Mouse (Mus musculus) lung, embryonic 16.5 days (tissue): ENCODE measurements around the gene Inhbc. TPM values are rescaled to one million over a fixed set of nuclear protein-coding genes. Genes with fewer than 3 reads are reported as not detected.
"Not testable (repeated sequence)": the region's sequence is repeated elsewhere in the genome, so short reads cannot be mapped to it uniquely, and the experiment has no call there.

Experiments
- ATAC-seq: fragments of 200-750 bp; cut with Nextera tagmentation; 2 replicates; pipeline ENCODE4 v1.8.0; 2017; ENCODE audit warnings: low read depth, mild to moderate bottlenecking, moderate library complexity
- H3K27ac ChIP-seq: fragments of 300-500 bp; sonication (generic); 2 replicates; pipeline ENCODE4 v1.5.1; 2014; ENCODE audit warnings: mild to moderate bottlenecking, control low read depth, low read length
- H3K27me3 ChIP-seq: fragments of 300-500 bp; sonication (generic); 2 replicates; pipeline ENCODE4 v1.6.1; 2014; ENCODE audit warnings: low read depth, low read length, mixed read lengths; ENCODE audit not compliant: control insufficient read depth, insufficient read depth
- H3K36me3 ChIP-seq: fragments of 300-500 bp; sonication (generic); 2 replicates; pipeline ENCODE4 v1.6.1; 2014; ENCODE audit warnings: low read length; ENCODE audit not compliant: control insufficient read depth, insufficient read depth
- H3K4me1 ChIP-seq: fragments of 300-500 bp; sonication (generic); replicated peaks from 2 replicates; pipeline ENCODE4 v1.6.1; 2014; ENCODE audit warnings: low read length, mixed read lengths; ENCODE audit not compliant: control insufficient read depth, insufficient read depth
- H3K4me2 ChIP-seq: fragments of 300-500 bp; sonication (generic); 2 replicates; pipeline ENCODE4 v1.6.1; 2014; ENCODE audit warnings: low read depth, low read length, control low read depth
- H3K4me3 ChIP-seq: fragments of 300-500 bp; sonication (generic); 2 replicates; pipeline ENCODE4 v1.5.1; 2014; ENCODE audit warnings: mild to moderate bottlenecking, low read length, control low read depth
- H3K9ac ChIP-seq: fragments of 300-500 bp; sonication (generic); 2 replicates; pipeline ENCODE4 v1.6.1; 2014; ENCODE audit warnings: low read length, control low read depth
- H3K9me3 ChIP-seq: fragments of 300-500 bp; sonication (generic); 2 replicates; pipeline ENCODE4 v1.6.1; 2016; ENCODE audit warnings: low read length; ENCODE audit not compliant: control insufficient read depth
- WGBS: fragments of 180-500 bp; shearing (Covaris S2); extraction: QIAGEN DNeasy Blood & Tissue Kit; methylation state at CpG from one replicate; pipeline ENCODE4 v1.1.7; 2014; 5-methylcytosine and 5-hydroxymethylcytosine counted together
- polyA plus RNA-seq: library from polyadenylated mRNA; unstranded; fragments of >200 nt; fragmentation: Nextera tagmentation; extraction: Ambion mirVana; gene quantifications from 2 replicates; pipeline ENCODE4 v1.2.1, GENCODE M21; 2015

The Inhbc gene
- polyA plus RNA-seq, 1 experiment from 2014 or later = not detected

DNA sequence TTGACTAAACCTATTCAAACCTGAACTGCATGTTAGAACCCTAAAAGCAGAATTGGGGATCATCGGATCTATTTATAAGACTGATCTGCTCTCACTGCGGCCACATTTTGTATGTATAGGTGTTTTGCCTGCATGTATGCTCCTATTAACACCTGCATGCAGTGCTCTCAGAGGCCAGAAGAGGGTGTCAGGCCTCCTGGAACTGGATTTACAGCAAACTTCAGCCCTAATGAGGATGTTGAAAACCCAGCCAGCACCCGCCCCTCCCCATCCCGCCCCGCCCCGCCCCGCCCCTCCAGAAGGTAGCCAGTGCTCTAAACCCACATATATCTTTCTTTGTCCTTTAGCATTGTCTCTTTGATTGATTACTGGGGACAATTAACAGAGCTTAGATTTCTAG is 45.7 kb downstream of the Inhbc start:
- Histone ChIP-seq H3K9ac (no peak overlapping the region), H3K27ac (no peak overlapping the region), H3K4me2 (no peak overlapping the region), H3K9me3 (peaks cover 4% of the 10 kb centered on the region; the same call in 1 of the 2 replicates), H3K36me3 (no peaks in the 10 kb centered on the region), H3K4me1 (peaks cover 11% of the 10 kb centered on the region), H3K4me3 (no peak overlapping the region), H3K27me3 (peaks cover 45% of the 10 kb centered on the region)
- ATAC-seq = no peak
- WGBS = 6% methylated on average over 7 of the region's 7 CpGs

DNA sequence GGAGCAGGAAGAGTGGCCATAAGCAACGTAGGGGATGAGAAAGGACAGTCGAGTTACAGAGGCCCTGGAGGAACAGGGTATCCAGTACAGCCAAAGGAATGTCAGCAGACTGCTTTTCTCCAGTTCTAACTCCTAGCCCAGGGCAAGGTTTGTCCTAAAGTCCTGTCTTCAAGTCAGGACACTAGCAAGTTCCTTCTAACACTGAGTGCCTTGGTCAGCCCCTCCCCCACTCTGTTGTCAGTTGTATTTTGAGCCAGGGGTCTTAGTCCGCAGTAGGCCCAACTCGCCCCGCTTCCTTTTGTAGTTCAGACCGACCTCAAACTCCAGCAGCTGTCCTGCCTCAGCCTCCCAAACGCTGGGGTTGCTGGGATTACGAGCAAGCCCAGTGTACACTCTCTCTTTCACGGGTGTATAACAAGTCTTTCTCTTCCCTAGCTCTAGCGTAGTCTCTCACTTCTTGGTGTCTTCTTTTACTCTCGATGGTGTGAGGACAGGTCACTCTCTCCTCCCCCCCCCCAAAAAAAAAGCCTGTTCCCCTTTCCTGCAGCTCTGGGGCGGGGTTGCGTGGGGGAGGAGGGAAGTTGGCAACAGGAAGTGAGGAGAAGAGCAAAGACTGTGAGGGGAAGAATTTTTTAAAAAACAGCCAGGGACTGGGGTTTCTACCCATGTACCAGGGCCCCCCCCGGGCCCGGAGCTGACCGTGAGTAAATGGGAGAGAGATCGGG is 46.9 kb downstream of the Inhbc start:
- peaks cover 4% of the 10 kb centered on the region; the same call in 1 of the 2 replicates for H3K9me3 ChIP-seq
- H3K27ac ChIP-seq = no peak overlapping the region
- H3K27me3 ChIP-seq = peaks cover 37% of the 10 kb centered on the region
- no peak overlapping the region for H3K4me3 ChIP-seq
- H3K4me2 ChIP-seq = 0 out of 2 replicates have a peak overlapping the region, but pooled peaks have one; percentile 9
- H3K4me1 ChIP-seq = peaks cover 11% of the 10 kb centered on the region
- H3K9ac ChIP-seq = 0 out of 2 replicates have a peak overlapping the region, but pooled peaks have one; percentile 39
- 65% methylated on average over 17 of the region's 17 CpGs for WGBS
- ATAC-seq = no peak
- H3K36me3 ChIP-seq = no peaks in the 10 kb centered on the region

DNA sequence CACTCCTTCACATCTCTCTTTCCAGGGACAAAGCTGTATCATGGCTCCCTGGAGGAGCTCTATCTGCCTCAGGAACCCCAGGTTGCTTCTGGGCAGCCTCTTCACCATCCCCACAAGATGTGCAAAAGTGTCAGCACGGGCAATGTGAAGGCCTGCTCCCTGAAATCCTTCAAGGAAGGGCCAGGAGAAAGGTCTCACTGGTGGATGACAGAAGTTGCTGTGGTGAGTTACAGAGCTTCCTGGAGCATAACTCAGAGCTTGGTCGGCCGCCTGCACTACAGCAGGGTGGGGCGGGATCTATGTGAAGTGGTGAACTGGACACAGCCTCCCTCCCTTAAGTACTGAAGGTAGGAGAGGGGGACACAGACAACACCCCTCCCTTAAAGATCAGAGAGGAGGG is 47.6 kb downstream of the Inhbc start:
- WGBS = 58% methylated on average over 4 of the region's 4 CpGs
- no peak for ATAC-seq
- no peak overlapping the region for H3K4me3 ChIP-seq
- no peak overlapping the region for H3K4me2 ChIP-seq
- peaks cover 31% of the 10 kb centered on the region for H3K27me3 ChIP-seq
- H3K4me1 ChIP-seq = peaks cover 11% of the 10 kb centered on the region
- no peak overlapping the region for H3K9ac ChIP-seq
- H3K36me3 ChIP-seq = no peaks in the 10 kb centered on the region
- peaks cover 4% of the 10 kb centered on the region; the same call in 1 of the 2 replicates for H3K9me3 ChIP-seq
- H3K27ac ChIP-seq = no peak overlapping the region

- Histone ChIP-seq H3K4me3 (no peak overlapping the region), H3K4me1 (peaks cover 11% of the 10 kb centered on the region), H3K27me3 (peaks cover 26% of the 10 kb centered on the region), H3K27ac (no peak overlapping the region), H3K4me2 (no peak overlapping the region), H3K9ac (no peak overlapping the region), H3K36me3 (no peaks in the 10 kb centered on the region), H3K9me3 (peaks cover 2% of the 10 kb centered on the region; the same call in 1 of the 2 replicates)
- no peak for ATAC-seq
- WGBS = 39% methylated on average over 13 of the region's 13 CpGs
These were observed 48.1 kb downstream of the Inhbc start for GRCm38 (mm10) chr10:127322178-127322577.

GRCm38 (mm10) chr10:127321621-127322020 is 48.6 kb downstream of the Inhbc start, which contains the start of gene Arhgap9:
Gene Arhgap9 (plus strand): TSS chr10:127321964.
- 69% methylated on average over 3 of the region's 3 CpGs for WGBS
- H3K9ac ChIP-seq = no peak within 1 kb of the TSS
- H3K4me3 ChIP-seq = no peak within 1 kb of the TSS
- H3K4me2 ChIP-seq = no peak within 1 kb of the TSS
- H3K27ac ChIP-seq = no peak within 1 kb of the TSS
- H3K9me3 ChIP-seq = no peaks in the 10 kb centered on the region
- ATAC-seq = no peak
- peaks cover 20% of the 10 kb centered on the region for H3K27me3 ChIP-seq
- H3K36me3 ChIP-seq = no peaks in the 10 kb centered on the region
- H3K4me1 ChIP-seq = peaks cover 8% of the 10 kb centered on the region

DNA sequence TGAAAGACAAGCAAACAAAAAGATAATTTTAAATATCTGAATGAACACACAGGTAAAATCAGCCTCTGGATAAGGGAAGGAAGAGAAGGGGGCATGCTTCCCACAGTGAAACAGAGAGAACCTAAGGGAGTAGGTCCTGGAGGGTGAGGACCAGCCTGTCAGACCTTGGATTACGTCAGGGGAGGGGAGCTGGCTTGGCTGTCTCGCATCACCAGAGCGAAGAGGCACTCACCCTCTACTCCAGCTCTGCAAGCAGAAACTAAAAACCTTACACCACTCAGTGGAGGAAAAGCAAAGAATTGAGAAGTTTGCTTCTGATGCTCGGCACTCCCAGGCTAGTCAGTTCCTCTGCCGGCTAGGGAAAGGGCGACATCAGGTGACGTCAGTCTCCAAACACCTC is 50.3 kb downstream of the Inhbc start:
- Histone ChIP-seq H3K4me2 (no peak overlapping the region), H3K9ac (no peak overlapping the region), H3K9me3 (no peaks in the 10 kb centered on the region), H3K27ac (no peak overlapping the region), H3K27me3 (peaks cover 6% of the 10 kb centered on the region; the same call in 1 of the 2 replicates), H3K4me3 (no peak overlapping the region), H3K4me1 (no peaks in the 10 kb centered on the region), H3K36me3 (no peaks in the 10 kb centered on the region)
- WGBS = 54% methylated on average over 7 of the region's 7 CpGs
- no peak for ATAC-seq

DNA sequence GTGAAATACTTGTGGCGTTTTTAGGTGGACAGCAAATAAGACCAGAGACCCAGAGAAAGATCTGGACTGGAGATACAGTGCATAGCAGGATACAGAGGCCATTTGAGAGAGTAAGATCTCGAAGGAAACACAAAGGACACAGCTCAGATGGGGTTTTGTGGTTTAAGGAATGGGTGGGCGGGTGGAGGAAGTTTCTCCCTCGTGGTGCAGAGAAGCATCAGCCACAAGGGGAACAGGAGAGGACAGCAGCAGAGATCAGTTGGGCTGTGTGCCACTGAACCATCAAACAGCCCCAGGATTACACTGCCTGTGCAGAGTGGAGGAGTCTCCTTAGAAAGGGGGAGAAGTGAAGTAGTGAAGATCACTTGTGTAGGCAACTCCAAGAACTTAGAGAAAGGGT is 52.2 kb downstream of the Inhbc start:
- Histone ChIP-seq H3K9ac (no peak overlapping the region), H3K27me3 (no peaks in the 10 kb centered on the region), H3K4me2 (no peak overlapping the region), H3K4me3 (no peak overlapping the region), H3K36me3 (no peaks in the 10 kb centered on the region), H3K27ac (no peak overlapping the region), H3K9me3 (no peaks in the 10 kb centered on the region), H3K4me1 (no peaks in the 10 kb centered on the region)
- no peak for ATAC-seq
- 30% methylated on average over 4 of the region's 4 CpGs for whole genome bisulfite sequencing

DNA sequence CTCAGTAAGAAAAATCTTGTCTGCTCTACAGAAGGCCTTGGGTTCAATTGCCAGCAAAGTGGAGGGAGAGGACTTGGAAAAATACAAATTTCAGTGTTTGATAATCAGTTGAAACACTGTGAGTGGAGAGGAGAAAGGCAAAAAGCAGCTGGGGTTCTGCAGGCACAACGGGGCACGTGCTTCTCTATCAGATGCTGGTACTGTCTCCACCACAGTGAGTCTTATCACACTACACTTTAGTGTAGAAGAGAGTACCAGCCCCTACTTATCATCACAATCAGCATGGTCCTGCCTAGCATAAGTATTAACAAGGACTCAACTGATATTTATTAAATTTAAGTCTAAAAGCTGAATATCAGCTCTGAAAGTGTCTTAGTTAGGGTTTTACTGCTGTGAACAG is 53.0 kb downstream of the Inhbc start:
- no peaks in the 10 kb centered on the region for H3K27me3 ChIP-seq
- no peak overlapping the region for H3K4me3 ChIP-seq
- H3K4me1 ChIP-seq = no peaks in the 10 kb centered on the region
- no peaks in the 10 kb centered on the region for H3K9me3 ChIP-seq
- 49% methylated on average over 2 of the region's 2 CpGs for WGBS
- no peak overlapping the region for H3K9ac ChIP-seq
- no peak for ATAC-seq
- H3K27ac ChIP-seq = no peak overlapping the region
- H3K4me2 ChIP-seq = no peak overlapping the region
- no peaks in the 10 kb centered on the region for H3K36me3 ChIP-seq

DNA sequence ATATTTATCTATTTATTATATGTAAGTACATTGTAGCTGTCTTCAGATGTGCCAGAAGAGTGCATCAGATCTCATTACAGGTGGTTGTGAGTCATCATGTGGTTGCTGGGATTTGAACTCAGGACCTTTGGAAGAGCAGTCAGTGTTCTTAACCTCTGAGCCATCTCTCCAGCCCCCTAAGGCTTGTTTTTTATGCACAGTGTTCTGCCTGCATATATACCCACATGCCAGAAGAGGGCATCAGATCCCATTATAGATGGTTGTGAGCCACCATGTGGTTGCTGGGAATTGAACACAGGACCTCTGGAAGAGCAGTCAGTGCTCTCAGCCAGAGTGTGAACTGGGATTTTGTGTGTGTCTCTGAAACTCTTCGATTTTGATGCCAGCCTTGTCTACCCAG is 55.3 kb downstream of the Inhbc start:
- H3K4me3 ChIP-seq, H3K27ac ChIP-seq, H3K27me3 ChIP-seq, ATAC-seq, H3K9ac ChIP-seq, H3K36me3 ChIP-seq, H3K4me2 ChIP-seq, H3K9me3 ChIP-seq, H3K4me1 ChIP-seq: not testable (repeated sequence)
- 63% methylated on average over 1 of the region's 1 CpGs for WGBS
